Mouse (Mus musculus) ES-Bruce4 (cell line): Measurements from ENCODE around the gene Eif3f. TPM values are rescaled to one million over a fixed set of nuclear protein-coding genes. Genes with fewer than 3 reads are reported as not detected.

Experiments used
- H3K27ac ChIP-seq: 2 replicates; pipeline ENCODE4 v1.5.1; 2012; ENCODE audit warnings: low read length, inconsistent platforms; ENCODE audit not compliant: insufficient read depth
- H3K27me3 ChIP-seq: 2 replicates; pipeline ENCODE4 v1.6.1; 2012; ENCODE audit warnings: mild to moderate bottlenecking, low read length, inconsistent platforms; ENCODE audit not compliant: control insufficient read depth, poor library complexity, insufficient read depth, severe bottlenecking
- H3K36me3 ChIP-seq: 2 replicates; pipeline ENCODE4 v1.6.1; 2012; ENCODE audit warnings: inconsistent platforms, mild to moderate bottlenecking, low read length, moderate library complexity; ENCODE audit not compliant: control insufficient read depth, poor library complexity, insufficient read depth, severe bottlenecking
- H3K4me1 ChIP-seq: one replicate; pipeline ENCODE4 v1.8.1; 2011; ENCODE audit warnings: low read length; ENCODE audit not compliant: control insufficient read depth, insufficient read depth
- H3K4me3 ChIP-seq: 2 replicates; pipeline ENCODE4 v1.5.1; 2011; ENCODE audit warnings: low read depth, mild to moderate bottlenecking, low read length
- H3K9ac ChIP-seq: 2 replicates; pipeline ENCODE4 v1.6.1; 2012; ENCODE audit warnings: low read depth, mild to moderate bottlenecking, inconsistent platforms; ENCODE audit not compliant: poor library complexity, severe bottlenecking
- H3K9me3 ChIP-seq: replicated peaks from 2 replicates; pipeline ENCODE4 v1.6.1; 2012; ENCODE audit warnings: mild to moderate bottlenecking, low read length, inconsistent platforms; ENCODE audit not compliant: control insufficient read depth, poor library complexity, insufficient read depth, severe bottlenecking
- CTCF ChIP-seq: IDR thresholded peaks from one replicate; pipeline ENCODE4 v1.8.1; 2011; ENCODE audit warnings: low read depth, low read length
- EP300 ChIP-seq: IDR thresholded peaks from 2 replicates; pipeline ENCODE4 v1.6.1; 2011; ENCODE audit warnings: low read depth, low read length; ENCODE audit not compliant: insufficient read depth
- POLR2A ChIP-seq: IDR thresholded peaks from one replicate; pipeline ENCODE4 v1.8.1; 2011; ENCODE audit warnings: low read length; ENCODE audit not compliant: insufficient read depth
- polyA plus RNA-seq: library from polyadenylated mRNA; stranded (reverse); fragments of >200 nt; gene quantifications from 2 replicates; pipeline ENCODE4 v1.2.4, GENCODE M21; 2011; ENCODE audit warnings: low read depth; ENCODE audit not compliant: missing spikeins, insufficient read depth, insufficient read length

Eif3f gene
- 223 and 235 TPM in 2 replicates for polyA plus RNA-seq

DNA sequence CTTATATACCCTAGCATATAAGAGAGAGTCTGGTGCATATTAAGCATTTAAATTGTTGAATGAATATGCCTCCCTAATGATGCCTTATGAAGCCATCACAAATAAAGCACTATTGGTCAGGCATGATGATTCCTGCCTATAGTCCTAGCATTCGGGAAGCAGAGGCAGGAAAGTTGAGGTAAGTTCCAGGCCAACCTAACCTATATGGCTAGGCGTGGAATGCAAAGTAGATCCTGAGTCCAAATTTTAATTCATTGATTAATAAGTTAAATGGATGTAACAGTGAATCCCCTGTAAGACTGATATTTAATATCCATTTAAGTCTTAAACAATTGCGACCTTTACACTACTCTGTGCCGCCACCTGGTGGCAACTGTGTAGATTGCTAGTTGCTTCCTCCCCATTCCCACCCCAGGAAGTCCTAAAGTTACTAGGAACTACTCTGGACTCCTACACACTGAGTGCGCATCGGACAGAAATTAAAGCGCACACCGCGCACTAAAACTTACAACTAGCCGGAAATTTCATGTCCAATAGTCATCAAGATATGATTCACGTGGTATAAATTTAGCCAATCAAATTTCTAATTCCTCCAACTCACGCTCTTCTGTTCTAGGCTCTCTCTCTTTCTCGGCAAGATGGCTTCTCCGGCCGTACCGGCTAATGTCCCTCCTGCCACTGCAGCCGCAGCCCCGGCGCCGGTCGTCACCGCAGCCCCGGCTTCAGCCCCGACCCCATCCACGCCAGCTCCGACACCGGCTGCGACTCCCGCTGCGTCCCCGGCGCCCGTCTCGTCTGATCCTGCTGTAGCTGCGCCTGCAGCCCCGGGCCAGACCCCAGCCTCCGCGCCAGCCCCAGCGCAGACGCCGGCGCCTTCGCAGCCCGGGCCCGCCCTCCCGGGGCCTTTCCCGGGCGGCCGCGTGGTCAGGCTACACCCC is at the start of gene Eif3f:
TSS of gene Eif3f (plus strand) at position 624 of the 938 bp plus-strand sequence.
- peak; percentile 13 for TF ChIP-seq POLR2A
- TF ChIP-seq CTCF = peak; percentile 61
- TF ChIP-seq EP300 = no peak
- Histone ChIP-seq H3K27me3 (no peaks in the 10 kb centered on the region), H3K9ac (peak within 1 kb of the TSS; percentile 99), H3K4me3 (peak within 1 kb of the TSS; percentile 97), H3K36me3 (peaks cover 28% of the 10 kb centered on the region), H3K9me3 (no peaks in the 10 kb centered on the region), H3K4me1 (no peaks in the 10 kb centered on the region), H3K27ac (no peak within 1 kb of the TSS)

GRCm38 (mm10) chr7:108884906-108885305 is 49.3 kb upstream of the Eif3f start, which contains the start of gene Olfr518:
Olfr518 (minus strand) TSS chr7:108885006.
- H3K4me3 ChIP-seq = no peak within 1 kb of the TSS
- no peaks in the 10 kb centered on the region for H3K36me3 ChIP-seq
- no peaks in the 10 kb centered on the region for H3K4me1 ChIP-seq
- H3K27me3 ChIP-seq = no peaks in the 10 kb centered on the region
- no peak within 1 kb of the TSS for H3K9ac ChIP-seq
- no peak for TF ChIP-seq EP300
- no peak for TF ChIP-seq POLR2A
- no peak for TF ChIP-seq CTCF
- no peaks in the 10 kb centered on the region for H3K9me3 ChIP-seq
- H3K27ac ChIP-seq = no peak within 1 kb of the TSS

DNA sequence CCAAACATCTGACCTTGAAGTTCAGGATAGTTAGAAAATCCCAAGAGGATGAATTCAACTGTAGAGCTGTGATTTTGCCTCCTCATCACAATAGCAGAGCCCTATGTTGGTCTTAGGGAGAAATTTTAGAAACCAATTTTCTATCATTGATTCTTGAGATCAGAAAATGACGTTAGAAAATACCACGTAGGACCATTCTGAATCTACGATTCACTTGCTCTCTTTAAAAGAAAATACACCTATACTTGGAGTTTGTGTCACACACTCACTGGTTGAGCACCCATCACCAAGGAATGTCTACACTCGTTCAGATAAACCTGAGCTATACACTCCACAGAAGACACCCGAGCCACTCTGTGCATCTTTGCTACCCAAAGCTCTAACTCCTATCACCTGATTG is 39.9 kb upstream of the Eif3f start, which contains the start of gene Olfr519:
TSS of gene Olfr519 (minus strand) at position 101 of the 400 bp plus-strand sequence.
- Histone ChIP-seq H3K4me3 (no peak within 1 kb of the TSS), H3K27me3 (no peaks in the 10 kb centered on the region), H3K9me3 (no peaks in the 10 kb centered on the region), H3K36me3 (no peaks in the 10 kb centered on the region), H3K9ac (no peak within 1 kb of the TSS), H3K27ac (no peak within 1 kb of the TSS), H3K4me1 (no peaks in the 10 kb centered on the region)
- TF ChIP-seq EP300 (no peak), POLR2A (no peak), CTCF (no peak)

- Histone ChIP-seq H3K4me1 (no peaks in the 10 kb centered on the region), H3K4me3 (no peak overlapping the region), H3K27me3 (no peaks in the 10 kb centered on the region), H3K9me3 (no peaks in the 10 kb centered on the region), H3K9ac (no peak overlapping the region), H3K27ac (no peak overlapping the region), H3K36me3 (no peaks in the 10 kb centered on the region)
- no peak for TF ChIP-seq CTCF
- TF ChIP-seq EP300 = no peak
- TF ChIP-seq POLR2A = no peak
Observed at GRCm38 (mm10) chr7:108903969-108904368, 30.2 kb upstream of the Eif3f start.

- Histone ChIP-seq H3K36me3 (no peaks in the 10 kb centered on the region), H3K27ac (no peak overlapping the region), H3K4me3 (no peak overlapping the region), H3K4me1 (no peaks in the 10 kb centered on the region), H3K27me3 (no peaks in the 10 kb centered on the region), H3K9ac (no peak overlapping the region), H3K9me3 (no peaks in the 10 kb centered on the region)
- TF ChIP-seq CTCF (no peak), EP300 (no peak), POLR2A (no peak)
Observed at GRCm38 (mm10) chr7:108927043-108927442, 7.2 kb upstream of the Eif3f start.
